Mouse (Mus musculus) myocyte (in vitro differentiated cells): ENCODE results near the gene Wscd1. TPM values are rescaled to one million over a fixed set of nuclear protein-coding genes. Genes with fewer than 3 reads are reported as not detected.

Source experiments
- H3K27me3 ChIP-seq: one replicate; pipeline ENCODE4 v1.6.1; 2011; ENCODE audit not compliant: control insufficient read depth, insufficient read depth, insufficient read length
- H3K36me3 ChIP-seq: one replicate; pipeline ENCODE4 v1.6.1; 2011; ENCODE audit not compliant: control insufficient read depth, insufficient read depth
- H3K4me2 ChIP-seq: one replicate; pipeline ENCODE4 v1.6.1; 2011; ENCODE audit warnings: low read depth, control low read depth
- H3K4me3 ChIP-seq: one replicate; pipeline ENCODE4 v1.5.1; 2011; ENCODE audit warnings: mild to moderate bottlenecking, control low read depth, moderate library complexity
- H3K79me2 ChIP-seq: one replicate; pipeline ENCODE4 v1.6.1; 2011; ENCODE audit not compliant: control insufficient read depth, insufficient read depth
- H3ac ChIP-seq: one replicate; pipeline ENCODE4 v1.6.1; 2011; ENCODE audit not compliant: control insufficient read depth, insufficient read length
- CEBPB ChIP-seq: IDR thresholded peaks from 2 replicates; pipeline ENCODE4 v1.6.1; 2011; ENCODE audit warnings: mild to moderate bottlenecking, moderate library complexity; ENCODE audit not compliant: poor library complexity, insufficient read depth, severe bottlenecking
- E2F4 ChIP-seq: IDR thresholded peaks from one replicate; pipeline ENCODE4 v1.6.1; 2011; ENCODE audit warnings: mild to moderate bottlenecking, control low read depth, moderate library complexity; ENCODE audit not compliant: insufficient read depth
- MAX ChIP-seq: IDR thresholded peaks from one replicate; pipeline ENCODE4 v1.6.1; 2011; ENCODE audit warnings: low read depth, mild to moderate bottlenecking, control low read depth
- MYOD1 ChIP-seq, 3 experiments: IDR thresholded peaks; one replicate each; pipeline ENCODE4 v1.6.1; 2011; ENCODE audit warnings: control low read depth in 2 of 3, low read depth in 2 of 3, mild to moderate bottlenecking in 2 of 3, moderate library complexity in 1 of 3; ENCODE audit not compliant: insufficient read length in 2 of 3, control insufficient read depth in 1 of 3
- MYOG ChIP-seq, 3 experiments: IDR thresholded peaks; one replicate each; pipeline ENCODE4 v1.6.1; 2011; ENCODE audit warnings: control low read depth in 2 of 3, low read depth in 2 of 3, mild to moderate bottlenecking in 2 of 3; ENCODE audit not compliant: insufficient read length in 2 of 3, control insufficient read depth in 1 of 3, insufficient read depth in 1 of 3
- POLR2A ChIP-seq: IDR thresholded peaks from one replicate; pipeline ENCODE4 v1.6.1; 2011; ENCODE audit warnings: low read depth, mild to moderate bottlenecking, control low read depth, moderate library complexity; ENCODE audit not compliant: insufficient read length
- POLR2AphosphoS2 ChIP-seq: IDR thresholded peaks from one replicate; pipeline ENCODE4 v1.6.1; 2011; ENCODE audit warnings: low read depth, control low read depth; ENCODE audit not compliant: insufficient read length
- REST ChIP-seq: IDR thresholded peaks from one replicate; pipeline ENCODE4 v1.6.1; 2011; ENCODE audit warnings: mild to moderate bottlenecking, control low read depth, moderate library complexity; ENCODE audit not compliant: insufficient read depth, insufficient read length
- SRF ChIP-seq: IDR thresholded peaks from one replicate; pipeline ENCODE4 v1.6.1; 2011; ENCODE audit warnings: low read depth; ENCODE audit not compliant: control insufficient read depth, insufficient read length
- TCF12 ChIP-seq: IDR thresholded peaks from one replicate; pipeline ENCODE4 v1.6.1; 2011; ENCODE audit warnings: mild to moderate bottlenecking, control low read depth; ENCODE audit not compliant: poor library complexity, insufficient read depth, severe bottlenecking
- TCF3 ChIP-seq: IDR thresholded peaks from one replicate; pipeline ENCODE4 v1.6.1; 2011; ENCODE audit warnings: low read depth, control low read depth; ENCODE audit not compliant: insufficient read length
- USF1 ChIP-seq: IDR thresholded peaks from one replicate; pipeline ENCODE4 v1.6.1; 2011; ENCODE audit warnings: low read depth, mild to moderate bottlenecking, control low read depth, moderate library complexity
- polyA plus RNA-seq: library from polyadenylated mRNA; unstranded; fragments of >200 nt; fragmentation: generic; extraction: Trizol; gene quantifications from one replicate; pipeline ENCODE4 v1.2.1, GENCODE M21; 2012; ENCODE audit warnings: missing spikeins

The Wscd1 gene
- polyA plus RNA-seq, 1 experiment = 0.01 TPM

DNA sequence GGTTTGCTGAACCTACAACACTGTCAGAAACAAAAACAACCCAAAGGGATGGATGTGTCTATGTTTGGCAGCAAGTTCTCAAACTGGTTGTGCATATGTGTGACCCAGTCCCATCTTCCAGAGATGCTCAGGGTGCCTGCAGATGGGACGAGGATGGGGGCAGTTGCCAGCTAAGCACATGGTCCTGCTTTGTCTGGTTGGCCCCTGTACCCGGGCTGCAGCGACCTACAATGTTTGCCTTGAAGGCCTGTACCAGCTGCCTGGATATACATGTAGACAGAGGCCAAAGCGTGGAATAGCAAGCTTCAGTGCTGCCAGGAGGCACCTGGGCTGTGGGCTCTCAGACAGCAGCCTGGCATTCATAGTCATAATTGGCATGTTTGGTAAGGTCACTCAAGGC, 35.8 kb downstream of the Wscd1 start:
- Histone ChIP-seq H3ac (no peak overlapping the region), H3K4me2 (no peak overlapping the region)

DNA sequence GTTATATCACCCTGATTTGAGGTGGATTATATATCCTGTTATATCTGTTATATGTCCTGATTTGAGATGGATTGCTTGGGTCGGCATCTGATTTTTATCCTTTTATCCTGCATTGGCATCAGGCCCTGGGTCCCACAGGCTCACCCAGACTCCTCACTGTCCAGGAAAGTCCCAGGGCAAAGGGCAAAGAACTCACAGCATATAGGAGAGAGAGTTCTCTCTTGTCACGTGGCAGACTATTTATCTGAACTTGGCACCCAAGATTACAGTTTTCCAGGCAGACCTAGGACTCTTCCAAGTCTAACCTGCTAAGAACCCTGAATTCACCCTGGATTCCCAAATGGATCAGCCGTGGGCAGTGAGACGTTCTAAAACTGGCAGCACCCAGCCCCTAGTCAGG, 38.5 kb downstream of the Wscd1 start:
- no peak for TF ChIP-seq TCF12
- TF ChIP-seq REST = no peak
- TF ChIP-seq TCF3 = no peak
- TF ChIP-seq MAX = no peak
- no peak for TF ChIP-seq MYOG (IDR thresholded peaks at IDR 0.05; ENCODE audit: control insufficient read depth in 1 of 3, insufficient read depth in 1 of 3, insufficient read length in 2 of 3, low read depth in 2 of 3)
- TF ChIP-seq USF1 = no peak
- TF ChIP-seq CEBPB = no peak
- no peak for TF ChIP-seq POLR2AphosphoS2
- TF ChIP-seq E2F4 = no peak
- no peak for TF ChIP-seq POLR2A
- no peak for TF ChIP-seq MYOD1 (IDR thresholded peaks at IDR 0.05; ENCODE audit: control insufficient read depth in 1 of 3, insufficient read length in 2 of 3, low read depth in 2 of 3)
- TF ChIP-seq SRF = no peak
- Histone ChIP-seq H3K4me2 (no peak overlapping the region), H3K4me3 (no peak overlapping the region), H3K27me3 (peaks cover 14% of the 10 kb centered on the region), H3K36me3 (no peaks in the 10 kb centered on the region), H3ac (no peak overlapping the region), H3K79me2 (no peaks in the 10 kb centered on the region)

More for the DNA sequence above, 35.8 kb downstream of the Wscd1 start:
- no peaks in the 10 kb centered on the region for H3K79me2 ChIP-seq
- H3K27me3 ChIP-seq = peaks cover 21% of the 10 kb centered on the region
- H3K4me3 ChIP-seq = no peak overlapping the region
- no peaks in the 10 kb centered on the region for H3K36me3 ChIP-seq
- no peak for TF ChIP-seq MYOG (IDR thresholded peaks at IDR 0.05; ENCODE audit: control insufficient read depth in 1 of 3, insufficient read depth in 1 of 3, insufficient read length in 2 of 3, low read depth in 2 of 3)
- no peak for TF ChIP-seq CEBPB
- no peak for TF ChIP-seq REST
- TF ChIP-seq E2F4 = no peak
- TF ChIP-seq TCF3 = no peak
- no peak for TF ChIP-seq MAX
- TF ChIP-seq POLR2A = no peak
- no peak for TF ChIP-seq TCF12
- TF ChIP-seq USF1 = no peak
- no peak for TF ChIP-seq MYOD1 (IDR thresholded peaks at IDR 0.05; ENCODE audit: control insufficient read depth in 1 of 3, insufficient read length in 2 of 3, low read depth in 2 of 3)
- no peak for TF ChIP-seq POLR2AphosphoS2
- no peak for TF ChIP-seq SRF

DNA sequence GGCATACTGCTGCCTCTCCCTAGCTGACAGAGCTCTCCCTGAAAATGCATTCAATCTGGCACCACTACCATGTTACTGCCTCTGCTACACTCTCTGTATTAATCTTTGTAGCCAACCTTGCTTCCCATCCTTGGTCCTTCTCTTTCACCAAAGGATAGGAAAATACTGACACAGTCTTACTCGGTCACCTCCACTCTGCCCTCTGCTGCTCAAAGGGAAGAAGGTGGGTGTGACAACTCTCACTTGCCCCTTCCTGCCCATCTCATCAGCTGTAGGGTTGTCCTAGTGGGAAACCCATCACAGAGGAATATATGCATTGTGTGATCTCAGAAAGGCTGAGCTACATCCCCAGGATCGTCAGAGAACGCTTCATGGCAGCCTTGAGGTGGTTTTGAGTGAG, 40.5 kb downstream of the Wscd1 start:
- no peaks in the 10 kb centered on the region for H3K36me3 ChIP-seq
- no peak overlapping the region for H3K4me3 ChIP-seq
- H3K79me2 ChIP-seq = no peaks in the 10 kb centered on the region
- no peak overlapping the region for H3ac ChIP-seq
- H3K4me2 ChIP-seq = no peak overlapping the region
- TF ChIP-seq USF1 = no peak
- TF ChIP-seq POLR2AphosphoS2 = no peak
- no peak for TF ChIP-seq REST
- TF ChIP-seq TCF3 = no peak
- no peak for TF ChIP-seq MAX
- TF ChIP-seq TCF12 = no peak
- no peak for TF ChIP-seq SRF
- TF ChIP-seq MYOD1 (IDR thresholded peaks at IDR 0.05; ENCODE audit: control insufficient read depth in 1 of 3, insufficient read length in 2 of 3, low read depth in 2 of 3) = no peak
- no peak for TF ChIP-seq CEBPB
- H3K27me3 ChIP-seq = peaks cover 12% of the 10 kb centered on the region

DNA sequence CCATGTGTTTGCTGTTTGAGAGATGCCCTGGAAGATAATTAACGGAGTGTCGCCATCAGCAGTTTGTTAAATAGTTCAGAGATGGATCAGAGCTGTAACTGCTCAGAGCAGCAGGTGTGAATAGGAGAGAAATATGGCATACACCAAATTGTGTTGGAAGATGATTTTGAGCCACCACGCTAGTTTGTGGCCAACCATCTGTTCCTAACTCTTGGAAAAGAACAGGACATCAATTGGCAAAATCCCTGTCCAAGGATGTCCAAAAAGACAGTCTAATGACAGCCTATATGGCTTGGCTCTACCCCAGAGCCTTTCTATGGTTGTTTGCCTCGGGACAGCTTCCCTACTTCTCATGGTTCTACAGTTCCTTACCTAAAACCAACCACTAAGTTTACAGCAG, 49.5 kb downstream of the Wscd1 start:
- TF ChIP-seq REST = no peak
- no peak for TF ChIP-seq CEBPB
- no peak for TF ChIP-seq SRF
- no peak for TF ChIP-seq TCF12
- H3ac ChIP-seq = no peak overlapping the region
- no peaks in the 10 kb centered on the region for H3K36me3 ChIP-seq

DNA sequence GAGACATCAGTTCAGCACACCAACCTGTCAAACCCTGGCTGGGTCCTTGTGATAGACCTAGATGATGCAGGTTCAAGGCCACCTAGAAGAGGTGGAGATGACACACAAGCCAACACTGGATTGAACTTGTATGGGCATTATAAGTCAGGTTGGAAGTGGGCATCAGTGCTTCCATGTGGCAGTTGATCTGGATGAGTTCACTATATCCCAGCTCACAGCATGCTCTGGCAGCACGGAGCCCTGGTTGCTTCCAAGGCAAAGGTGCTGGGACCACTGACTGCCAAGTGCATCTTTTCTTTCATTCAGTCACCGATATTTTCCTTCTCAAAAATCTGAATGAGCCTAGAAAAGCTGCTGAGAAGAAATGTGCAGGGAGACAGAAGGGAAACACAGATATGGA, 58.8 kb downstream of the Wscd1 start:
- Histone ChIP-seq H3K4me3 (no peak overlapping the region), H3ac (no peak overlapping the region), H3K36me3 (no peaks in the 10 kb centered on the region), H3K79me2 (no peaks in the 10 kb centered on the region), H3K4me2 (no peak overlapping the region), H3K27me3 (no peaks in the 10 kb centered on the region)
- TF ChIP-seq TCF3 (no peak), POLR2A (no peak), E2F4 (no peak), MYOD1 (IDR thresholded peaks at IDR 0.05; ENCODE audit: control insufficient read depth in 1 of 3, insufficient read length in 2 of 3, low read depth in 2 of 3) (no peak), REST (no peak), MAX (no peak), POLR2AphosphoS2 (no peak), SRF (no peak), MYOG (IDR thresholded peaks at IDR 0.05; ENCODE audit: control insufficient read depth in 1 of 3, insufficient read depth in 1 of 3, insufficient read length in 2 of 3, low read depth in 2 of 3) (no peak), TCF12 (no peak), CEBPB (no peak), USF1 (no peak)

More for the DNA sequence above, 49.5 kb downstream of the Wscd1 start:
- no peak overlapping the region for H3K4me3 ChIP-seq
- no peaks in the 10 kb centered on the region for H3K79me2 ChIP-seq
- H3K4me2 ChIP-seq = no peak overlapping the region
- H3K27me3 ChIP-seq = no peaks in the 10 kb centered on the region
